Mouse (Mus musculus) MEL (cell line): ENCODE data around the gene Mrpl24. TPM values are rescaled to one million over a fixed set of nuclear protein-coding genes. Genes with fewer than 3 reads are reported as not detected.

ENCODE experiments used
- DNase-seq: peaks from one replicate; pipeline ENCODE4 v3.0.0; 2011; ENCODE audit warnings: low read depth, low spot score
- H3K27ac ChIP-seq: 2 replicates; pipeline ENCODE4 v1.5.1; 2012; ENCODE audit warnings: low read depth, mild to moderate bottlenecking, control low read depth, low read length, moderate library complexity; ENCODE audit not compliant: control insufficient read depth
- H3K27me3 ChIP-seq, 2 experiments: fragments of 150-350 bp in 1 of 2; sonication (generic) in 1 of 2; 2 replicates each; pipeline ENCODE4 v1.6.1; 2012; ENCODE audit warnings: low read length in 2 of 2, mild to moderate bottlenecking in 2 of 2, improper control_type of control experiment in 1 of 2, moderate library complexity in 1 of 2; ENCODE audit not compliant: insufficient read depth in 2 of 2, control insufficient read depth in 1 of 2
- H3K36me3 ChIP-seq, 2 experiments: 2 replicates each; pipeline ENCODE4 v1.6.1; 2012 to 2014; ENCODE audit warnings: low read length in 2 of 2, improper control_type of control experiment in 1 of 2, inconsistent platforms in 1 of 2, mild to moderate bottlenecking in 1 of 2; ENCODE audit not compliant: insufficient read depth in 2 of 2, control insufficient read depth in 1 of 2
- H3K4me1 ChIP-seq, 2 experiments: fragments of 150-350 bp in 1 of 2; sonication (generic) in 1 of 2; 2 replicates each; pipeline ENCODE4 v1.6.1; 2012; ENCODE audit warnings: low read length in 2 of 2, improper control_type of control experiment in 1 of 2, mild to moderate bottlenecking in 1 of 2; ENCODE audit not compliant: insufficient read depth in 2 of 2, control insufficient read depth in 1 of 2
- H3K4me3 ChIP-seq, 2 experiments: fragments of 150-350 bp in 1 of 2; sonication (generic) in 1 of 2; 2 replicates each; pipeline ENCODE4 v1.5.1; 2012; ENCODE audit warnings: low read depth in 2 of 2, low read length in 2 of 2, mild to moderate bottlenecking in 2 of 2, moderate library complexity in 2 of 2, control low read depth in 1 of 2, improper control_type of control experiment in 1 of 2; ENCODE audit not compliant: control insufficient read depth in 1 of 2, insufficient read depth in 1 of 2
- H3K79me2 ChIP-seq: 2 replicates; pipeline ENCODE4 v1.6.1; 2012; ENCODE audit warnings: mild to moderate bottlenecking, low read length, moderate library complexity; ENCODE audit not compliant: control insufficient read depth, poor library complexity, insufficient read depth
- H3K9ac ChIP-seq: 2 replicates; pipeline ENCODE4 v1.6.1; 2012; ENCODE audit warnings: low read depth, mild to moderate bottlenecking, control low read depth, low read length, moderate library complexity; ENCODE audit not compliant: control insufficient read depth, poor library complexity, severe bottlenecking
- H3K9me3 ChIP-seq: fragments of 150-350 bp; sonication (generic); replicated peaks from 2 replicates; pipeline ENCODE4 v1.6.1; 2012; ENCODE audit warnings: mild to moderate bottlenecking, low read length, improper control_type of control experiment, moderate library complexity; ENCODE audit not compliant: insufficient read depth
- BHLHE40 ChIP-seq: IDR thresholded peaks from 2 replicates; pipeline ENCODE4 v1.6.1; 2012; ENCODE audit warnings: low read depth, mild to moderate bottlenecking, inconsistent platforms, low read length, improper control_type of control experiment, borderline replicate concordance
- CHD1 ChIP-seq: IDR thresholded peaks from 2 replicates; pipeline ENCODE4 v1.6.1; 2012; ENCODE audit warnings: low read depth, mild to moderate bottlenecking, inconsistent platforms, low read length, improper control_type of control experiment
- CTCF ChIP-seq, 3 experiments: IDR thresholded peaks in 2 of 3; conservative IDR thresholded peaks in 1 of 3; 2 replicates each; pipeline ENCODE4 v1.5.1; 2011 to 2012; ENCODE audit warnings: low read length in 3 of 3, low read depth in 2 of 3, mild to moderate bottlenecking in 2 of 3, improper control_type of control experiment in 1 of 3, inconsistent platforms in 1 of 3, mixed read lengths in 1 of 3, moderate library complexity in 1 of 3; ENCODE audit not compliant: control insufficient read depth in 1 of 3, insufficient read depth in 1 of 3, poor library complexity in 1 of 3, severe bottlenecking in 1 of 3
- E2F4 ChIP-seq: IDR thresholded peaks from 2 replicates; pipeline ENCODE4 v1.6.1; 2011; ENCODE audit warnings: low read depth, low read length, improper control_type of control experiment, borderline replicate concordance
- EP300 ChIP-seq, 2 experiments: IDR thresholded peaks; 2 replicates each; pipeline ENCODE4 v1.6.1; 2011; ENCODE audit warnings: improper control_type of control experiment in 2 of 2, low read length in 2 of 2, low read depth in 1 of 2, mild to moderate bottlenecking in 1 of 2
- ETS1 ChIP-seq: IDR thresholded peaks from 2 replicates; pipeline ENCODE4 v1.6.1; 2012; ENCODE audit warnings: low read depth, mild to moderate bottlenecking, inconsistent platforms, low read length, improper control_type of control experiment, moderate library complexity
- GABPA ChIP-seq: IDR thresholded peaks from 2 replicates; pipeline ENCODE4 v1.6.1; 2012; ENCODE audit warnings: low read depth, mild to moderate bottlenecking, inconsistent platforms, low read length, improper control_type of control experiment, moderate library complexity
- HCFC1 ChIP-seq: IDR thresholded peaks from 2 replicates; pipeline ENCODE4 v1.6.1; 2012; ENCODE audit warnings: low read depth, mild to moderate bottlenecking, inconsistent platforms, low read length, improper control_type of control experiment, moderate library complexity
- MAZ ChIP-seq: IDR thresholded peaks from 2 replicates; pipeline ENCODE4 v1.6.1; 2012; ENCODE audit warnings: low read depth, mild to moderate bottlenecking, inconsistent platforms, low read length, improper control_type of control experiment
- MYC ChIP-seq: IDR thresholded peaks from 2 replicates; pipeline ENCODE4 v1.6.1; 2011; ENCODE audit warnings: low read depth, mild to moderate bottlenecking, low read length, improper control_type of control experiment, moderate library complexity
- RAD21 ChIP-seq: IDR thresholded peaks from 2 replicates; pipeline ENCODE4 v1.6.1; 2011; ENCODE audit warnings: mild to moderate bottlenecking, low read depth, low read length, improper control_type of control experiment
- RCOR1 ChIP-seq: IDR thresholded peaks from 2 replicates; pipeline ENCODE4 v1.6.1; 2012; ENCODE audit warnings: low read depth, mild to moderate bottlenecking, inconsistent platforms, low read length, improper control_type of control experiment
- SIN3A ChIP-seq: IDR thresholded peaks from 2 replicates; pipeline ENCODE4 v1.6.1; 2012; ENCODE audit warnings: low read length, improper control_type of control experiment, inconsistent platforms
- SMC3 ChIP-seq: IDR thresholded peaks from 2 replicates; pipeline ENCODE4 v1.6.1; 2011; ENCODE audit warnings: low read depth, low read length, improper control_type of control experiment
- TAL1 ChIP-seq: IDR thresholded peaks from 2 replicates; pipeline ENCODE4 v1.6.1; 2012; ENCODE audit warnings: mild to moderate bottlenecking, inconsistent platforms, low read length, moderate library complexity, mixed read lengths
- TBP ChIP-seq: IDR thresholded peaks from 2 replicates; pipeline ENCODE4 v1.8.0; 2011; ENCODE audit warnings: low read depth, low read length, improper control_type of control experiment
- TCF12 ChIP-seq: IDR thresholded peaks from 2 replicates; pipeline ENCODE4 v1.6.1; 2014; ENCODE audit warnings: low read depth, mild to moderate bottlenecking, inconsistent platforms, low read length, improper control_type of control experiment, moderate library complexity
- UBTF ChIP-seq: IDR thresholded peaks from 2 replicates; pipeline ENCODE4 v1.6.1; 2012; ENCODE audit warnings: low read depth, mild to moderate bottlenecking, inconsistent platforms, low read length, improper control_type of control experiment, moderate library complexity, borderline replicate concordance; ENCODE audit not compliant: insufficient read depth
- USF1 ChIP-seq: IDR thresholded peaks from 2 replicates; pipeline ENCODE4 v1.6.1; 2014; ENCODE audit warnings: low read depth, mild to moderate bottlenecking, inconsistent platforms, low read length, improper control_type of control experiment, moderate library complexity
- ZC3H11A ChIP-seq: IDR thresholded peaks from 2 replicates; pipeline ENCODE4 v1.6.1; 2012; ENCODE audit warnings: low read depth, mild to moderate bottlenecking, inconsistent platforms, low read length, improper control_type of control experiment
- ZKSCAN1 ChIP-seq: IDR thresholded peaks from 2 replicates; pipeline ENCODE4 v1.6.1; 2012; ENCODE audit warnings: low read depth, mild to moderate bottlenecking, inconsistent platforms, low read length, improper control_type of control experiment, moderate library complexity
- ZNF384 ChIP-seq: IDR thresholded peaks from 2 replicates; pipeline ENCODE4 v1.6.1; 2012; ENCODE audit warnings: low read depth, mild to moderate bottlenecking, inconsistent platforms, low read length, improper control_type of control experiment
- polyA plus RNA-seq, 2 experiments: library from polyadenylated mRNA; stranded (reverse) in 1 of 2; unstranded in 1 of 2; fragments of >175 nt in 1 of 2; fragments of >200 nt in 1 of 2; gene quantifications; 2 replicates each; pipeline versions ENCODE4 v1.2.1 to v1.2.4; 2012; ENCODE audit warnings: low replicate concordance in 2 of 2, low read depth in 1 of 2; ENCODE audit not compliant: insufficient read length in 2 of 2, insufficient read depth in 1 of 2, missing spikeins in 1 of 2
- total RNA-seq: library from RNA; depleted of rRNA; stranded (reverse); fragments of 300-350 nt; gene quantifications from 2 replicates; pipeline ENCODE4 v1.2.3, GENCODE M21; 2012

The Mrpl24 gene
- total and polyA plus RNA-seq, 3 experiments = 59.5 to 77.3 TPM; not detected in 1

DNA sequence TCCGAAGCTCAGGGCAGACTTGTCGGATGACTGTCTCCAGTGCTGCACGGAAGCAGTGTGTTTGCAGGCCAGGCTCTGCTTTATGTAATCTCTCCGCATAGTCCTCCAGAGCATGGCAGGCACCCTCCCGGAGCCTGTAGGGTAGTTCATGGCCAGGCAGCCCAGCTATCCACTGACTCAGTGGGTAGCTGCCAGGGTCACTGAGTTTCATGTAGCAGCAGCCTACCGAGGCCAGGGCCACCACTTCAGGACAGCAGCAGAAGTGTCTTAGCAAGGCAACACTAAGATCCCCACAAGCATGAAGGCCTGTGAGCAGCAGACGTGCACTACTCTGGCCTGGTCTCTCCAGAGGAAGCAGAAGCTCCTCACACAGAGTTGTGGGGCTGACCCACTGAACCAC is 5.7 kb downstream of the Mrpl24 start:
- DNase-seq = no peak
- H3K36me3 ChIP-seq = peaks cover 0 to 2% of the 10 kb centered on the region in 2 experiments; a peak in 2 of 4 replicates
- H3K9me3 ChIP-seq = no peaks in the 10 kb centered on the region
- peaks cover 17% of the 10 kb centered on the region for H3K79me2 ChIP-seq
- TF ChIP-seq BHLHE40 = no peak
- TF ChIP-seq UBTF = no peak
- TF ChIP-seq HCFC1 = no peak
- TF ChIP-seq CTCF (IDR thresholded peaks at IDR 0.05 in 2 of 3, conservative IDR thresholded peaks at IDR 0.05 in 1 of 3; ENCODE audit: control insufficient read depth in 1 of 3, insufficient read depth in 1 of 3, low read depth in 2 of 3, low read length in 3 of 3, poor library complexity in 1 of 3, severe bottlenecking in 1 of 3) = no peak
- no peak for TF ChIP-seq ZKSCAN1
- TF ChIP-seq ZNF384 = no peak
- no peak for TF ChIP-seq ETS1
- TF ChIP-seq USF1 = no peak
- TF ChIP-seq TCF12 = no peak
- no peak for TF ChIP-seq RAD21
- no peak for TF ChIP-seq MAZ
- TF ChIP-seq ZC3H11A = no peak
- no peak for TF ChIP-seq RCOR1
- TF ChIP-seq SIN3A = no peak
- no peak for TF ChIP-seq GABPA
- no peak for TF ChIP-seq CHD1
- no peak for TF ChIP-seq TAL1
- no peak for TF ChIP-seq SMC3
- TF ChIP-seq, all 39 proteins: peak for 0
- H3K27ac ChIP-seq = no peak overlapping the region
- H3K27me3 ChIP-seq = no peaks in the 10 kb centered on the region
- H3K4me3 ChIP-seq = no peak overlapping the region
- 0 out of 4 replicates have a peak, but pooled peaks cover 0 to 2% of the 10 kb centered on the region in 2 experiments for H3K4me1 ChIP-seq
- no peak overlapping the region for H3K9ac ChIP-seq

DNA sequence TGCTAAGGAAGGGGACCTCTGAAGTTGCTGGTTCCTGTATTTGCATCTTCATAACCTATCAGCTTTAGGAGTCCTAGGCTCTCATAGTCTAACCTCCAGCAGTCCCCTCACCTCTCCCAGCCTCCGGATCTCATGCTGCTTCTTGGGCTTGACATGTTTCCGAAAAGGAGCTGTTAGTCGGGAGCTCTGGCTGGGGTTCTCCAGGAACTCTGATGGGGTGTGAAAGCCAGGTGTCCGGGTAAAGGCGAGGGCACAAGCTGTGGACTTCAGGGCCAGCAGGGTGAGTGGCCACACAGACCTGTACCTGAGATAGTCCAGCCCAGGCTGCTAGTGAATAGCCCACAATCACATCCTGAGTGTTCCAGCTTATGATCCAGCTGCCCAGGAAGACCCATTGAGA is 8.1 kb downstream of the Mrpl24 start:
- peaks cover 3 to 18% of the 10 kb centered on the region in 2 experiments; a peak in 3 of 4 replicates for H3K36me3 ChIP-seq
- no peak for DNase-seq
- H3K4me1 ChIP-seq = peaks cover 0 to 15% of the 10 kb centered on the region in 2 experiments; a peak in 2 of 4 replicates
- no peak overlapping the region for H3K9ac ChIP-seq
- H3K27me3 ChIP-seq = no peaks in the 10 kb centered on the region
- peaks cover 36% of the 10 kb centered on the region for H3K79me2 ChIP-seq
- no peak overlapping the region for H3K27ac ChIP-seq
- no peak overlapping the region for H3K4me3 ChIP-seq
- TF ChIP-seq TBP = no peak
- TF ChIP-seq MAZ = no peak
- no peak for TF ChIP-seq E2F4
- TF ChIP-seq EP300 (IDR thresholded peaks at IDR 0.05; ENCODE audit: low read depth in 1 of 2, low read length in 2 of 2) = no peak
- no peak for TF ChIP-seq MYC
- TF ChIP-seq UBTF = no peak
- H3K9me3 ChIP-seq = no peaks in the 10 kb centered on the region
